8 mouse cellular contexts compared by ENCODE assay signal in genomic region chr9:56505793-56506755, GRCm38 (mm10).
DNase-seq lines count a peak whose midpoint lies in the region; ATAC-seq and TF ChIP-seq lines count a peak whose summit lies in the region.

No protein-coding gene starts in this region.

- TF ChIP-seq CTCF in heart, adult 2 months (IDR thresholded peaks at IDR 0.05), result peak; percentile 98

- peak overlapping the region; percentile 69 for H3K4me2 ChIP-seq in embryonic facial prominence, embryonic 14.5 days (ENCODE audit: low read depth, low read length)
- H3K4me2 ChIP-seq in limb, embryonic 13.5 days (replicated peaks), result peak overlapping the region; percentile 82
- H3K4me2 ChIP-seq in midbrain, embryonic 16.5 days (ENCODE audit: low read length), result peak overlapping the region; percentile 56

- TF ChIP-seq EP300 in heart, adult 2 months (IDR thresholded peaks at IDR 0.05; ENCODE audit: insufficient read depth, low read depth, low read length), result peak; percentile 94

- peak; percentile 99 for DNase-seq in 3T3-L1 (ENCODE audit: low read depth, low spot score)
- DNase-seq in adrenal gland, postnatal 4 days (ENCODE audit: low spot score in 2 of 2), result peak; percentile 81 to 87
- peak; percentile 97 for DNase-seq in embryonic facial prominence, embryonic 14.5 days (ENCODE audit: low spot score)
- peak; percentile 93 to 96 for DNase-seq in heart, adult 2 months
- peak; percentile 90 to 93 for DNase-seq in kidney, adult 8-10 months
- DNase-seq in spleen, postnatal 10 days (ENCODE audit: low spot score in 2 of 2), result peak; percentile 73 to 88

- under 1% methylated on average over 30 of the region's 31 CpGs for WGBS in embryonic facial prominence, embryonic 14.5 days
- WGBS in heart, adult 2 months, result under 1% methylated on average over 31 of the region's 31 CpGs
- WGBS in limb, embryonic 13.5 days, result 1% methylated on average over 31 of the region's 31 CpGs
- 1% methylated on average over 31 of the region's 31 CpGs for WGBS in midbrain, embryonic 16.5 days

- peak overlapping the region; percentile 39 for H3K4me3 ChIP-seq in embryonic facial prominence, embryonic 14.5 days (ENCODE audit: low read depth, low read length)
- H3K4me3 ChIP-seq in heart, adult 2 months, result peak overlapping the region; percentile 48
- H3K4me3 ChIP-seq in limb, embryonic 13.5 days, result peak overlapping the region; percentile 45
- peak overlapping the region; percentile 32 for H3K4me3 ChIP-seq in midbrain, embryonic 16.5 days (ENCODE audit: low read depth, low read length)

- ATAC-seq in embryonic facial prominence, embryonic 14.5 days (ENCODE audit: low read depth), result peak; percentile 85
- peak; percentile 87 for ATAC-seq in limb, embryonic 13.5 days (ENCODE audit: low FRiP score, low read depth)
- peak; percentile 89 for ATAC-seq in midbrain, embryonic 16.5 days

- H3K9me3 ChIP-seq in embryonic facial prominence, embryonic 14.5 days (ENCODE audit: control insufficient read depth, low read length), result no peaks in the 10 kb centered on the region
- H3K9me3 ChIP-seq in limb, embryonic 13.5 days, result no peaks in the 10 kb centered on the region
- no peaks in the 10 kb centered on the region for H3K9me3 ChIP-seq in midbrain, embryonic 16.5 days (replicated peaks; ENCODE audit: control insufficient read depth, low read length, poor library complexity, severe bottlenecking)

- H3K36me3 ChIP-seq in embryonic facial prominence, embryonic 14.5 days (ENCODE audit: control insufficient read depth, insufficient read depth, low read length), result no peaks in the 10 kb centered on the region
- peaks cover 12% of the 10 kb centered on the region; the same call in 1 of the 2 replicates for H3K36me3 ChIP-seq in heart, adult 2 months (ENCODE audit: control insufficient read depth, insufficient read depth, low read length)
- no peaks in the 10 kb centered on the region for H3K36me3 ChIP-seq in limb, embryonic 13.5 days
- H3K36me3 ChIP-seq in midbrain, embryonic 16.5 days (ENCODE audit: control insufficient read depth, insufficient read depth, low read length), result no peaks in the 10 kb centered on the region

- peak overlapping the region; percentile 99 for H3K27ac ChIP-seq in embryonic facial prominence, embryonic 14.5 days (replicated peaks; ENCODE audit: low read depth, low read length)
- peak overlapping the region; percentile 92 for H3K27ac ChIP-seq in heart, adult 2 months
- H3K27ac ChIP-seq in limb, embryonic 13.5 days, result peak overlapping the region; percentile 99
- peak overlapping the region; percentile 95 for H3K27ac ChIP-seq in midbrain, embryonic 16.5 days (ENCODE audit: low read length)

- H3K27me3 ChIP-seq in embryonic facial prominence, embryonic 14.5 days (replicated peaks; ENCODE audit: control insufficient read depth, insufficient read depth, low read length), result no peaks in the 10 kb centered on the region
- no peaks in the 10 kb centered on the region for H3K27me3 ChIP-seq in heart, adult 2 months (ENCODE audit: control insufficient read depth, insufficient read depth, low read length)
- H3K27me3 ChIP-seq in limb, embryonic 13.5 days, result 0 out of 2 replicates have a peak, but pooled peaks cover 7% of the 10 kb centered on the region
- H3K27me3 ChIP-seq in midbrain, embryonic 16.5 days (ENCODE audit: control insufficient read depth, insufficient read depth, low read depth, low read length), result no peaks in the 10 kb centered on the region

- no peaks in the 10 kb centered on the region for H3K79me2 ChIP-seq in heart, adult 2 months (replicated peaks; ENCODE audit: control insufficient read depth, insufficient read depth, low read length)

- intact Hi-C loops in heart, adult 2 months (cut with DNase I), result loop anchor here (1.0 to 5.0 kb wide), 6 partner anchors 41 to 293 kb away; no protein-coding TSS in a partner anchor

- peaks cover 54% of the 10 kb centered on the region for H3K4me1 ChIP-seq in embryonic facial prominence, embryonic 14.5 days (ENCODE audit: control insufficient read depth, insufficient read depth, low read length)
- H3K4me1 ChIP-seq in heart, adult 2 months (ENCODE audit: control insufficient read depth, insufficient read depth, low read length), result peaks cover 37% of the 10 kb centered on the region
- H3K4me1 ChIP-seq in limb, embryonic 13.5 days, result peaks cover 67% of the 10 kb centered on the region
- peaks cover 32% of the 10 kb centered on the region for H3K4me1 ChIP-seq in midbrain, embryonic 16.5 days (ENCODE audit: control insufficient read depth, insufficient read depth, low read length)

- peak overlapping the region; percentile 64 for H3K9ac ChIP-seq in embryonic facial prominence, embryonic 14.5 days (ENCODE audit: low read depth, low read length)
- H3K9ac ChIP-seq in heart, adult 2 months (ENCODE audit: low read depth, low read length), result peak overlapping the region; percentile 76
- peak overlapping the region; percentile 68 for H3K9ac ChIP-seq in limb, embryonic 13.5 days
- H3K9ac ChIP-seq in midbrain, embryonic 16.5 days (ENCODE audit: low read depth, low read length), result peak overlapping the region; percentile 69

- TF ChIP-seq POLR2A in heart, adult 2 months (IDR thresholded peaks at IDR 0.05; ENCODE audit: insufficient read depth, low read depth, low read length), result peak; percentile 53; the same call in 1 of the 2 replicates

Comparison
In these comparisons a context has a peak if more than half of its experiments do, and no peak if none do; other contexts are left out.
1. Peak in every context shown above with its lines: DNase-seq, ATAC-seq, H3K4me3 ChIP-seq and H3K27ac ChIP-seq.